Mouse (Mus musculus): ENCODE results near the gene Ddx19b. TPM values are rescaled to one million over a fixed set of nuclear protein-coding genes. Genes with fewer than 3 reads are reported as not detected.
A peak's percentile ranks its signal among the peaks of the same experiment; 100 is the strongest.
"Not testable (repeated sequence)": the region's sequence is repeated elsewhere in the genome, so short reads cannot be mapped to it uniquely, and the experiment has no call there.

The Ddx19b gene
- polyA plus RNA-seq, 1 experiment from 2014 or later = 5.5 TPM

DNA sequence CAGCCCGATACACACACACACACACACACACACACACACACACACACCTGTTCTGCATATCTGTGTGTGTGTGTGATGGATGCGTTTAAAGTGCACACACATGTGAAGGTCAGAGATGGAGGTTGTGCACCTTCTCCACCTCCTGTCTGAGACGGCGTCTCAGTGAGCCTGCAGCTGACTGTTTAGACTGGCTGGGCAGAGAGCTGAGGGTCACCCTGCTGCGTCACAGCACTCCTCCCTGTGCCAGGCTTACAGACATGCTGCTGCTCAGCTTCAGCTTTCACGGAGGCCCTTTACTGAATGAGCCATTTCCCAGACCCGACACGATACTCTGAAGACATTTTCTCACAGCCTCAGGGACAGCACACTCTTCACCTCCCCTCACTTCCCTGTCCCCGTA lies 41.5 kb downstream of the Ddx19b start:
- WGBS = 89% methylated on average over 9 of the region's 9 CpGs
- H3K4me3 ChIP-seq (ENCODE audit: low read depth, low read length) = no peak overlapping the region
- no peak overlapping the region for H3K27ac ChIP-seq (replicated peaks; ENCODE audit: low read depth, low read length)
- no peak overlapping the region for H3K4me2 ChIP-seq (ENCODE audit: low read depth, low read length)
- H3K9ac ChIP-seq (ENCODE audit: low read depth, low read length) = no peak overlapping the region
- no peaks in the 10 kb centered on the region for H3K4me1 ChIP-seq (ENCODE audit: control insufficient read depth, insufficient read depth, low read length)
- no peaks in the 10 kb centered on the region for H3K9me3 ChIP-seq (ENCODE audit: control insufficient read depth, low read length)
- ATAC-seq (ENCODE audit: low read depth) (no peak), DNase-seq (ENCODE audit: low spot score) (no peak)
- H3K36me3 ChIP-seq (ENCODE audit: control insufficient read depth, insufficient read depth, low read length) = peaks cover 80% of the 10 kb centered on the region
- no peaks in the 10 kb centered on the region for H3K27me3 ChIP-seq (replicated peaks; ENCODE audit: control insufficient read depth, insufficient read depth, low read length)

- Histone ChIP-seq H3K36me3 (ENCODE audit: control insufficient read depth, insufficient read depth, low read length) (peaks cover 90% of the 10 kb centered on the region), H3K9ac (ENCODE audit: low read depth, low read length) (no peak overlapping the region), H3K4me2 (ENCODE audit: low read depth, low read length) (no peak overlapping the region), H3K27me3 (replicated peaks; ENCODE audit: control insufficient read depth, insufficient read depth, low read length) (no peaks in the 10 kb centered on the region), H3K27ac (replicated peaks; ENCODE audit: low read depth, low read length) (no peak overlapping the region), H3K9me3 (ENCODE audit: control insufficient read depth, low read length) (no peaks in the 10 kb centered on the region), H3K4me3 (ENCODE audit: low read depth, low read length) (no peak overlapping the region), H3K4me1 (ENCODE audit: control insufficient read depth, insufficient read depth, low read length) (no peaks in the 10 kb centered on the region)
- ATAC-seq (ENCODE audit: low read depth) = no peak
- no peak for DNase-seq (ENCODE audit: low spot score)
- whole genome bisulfite sequencing = 74% methylated on average over 8 of the region's 8 CpGs
Observed at GRCm38 (mm10) chr8:110987805-110988744, 43.5 kb downstream of the Ddx19b start.

GRCm38 (mm10) chr8:110981304-110981703 lies 50.2 kb downstream of the Ddx19b start:
- 90% methylated on average over 2 of the region's 2 CpGs for WGBS
- H3K9me3 ChIP-seq (ENCODE audit: control insufficient read depth, low read length) = no peaks in the 10 kb centered on the region
- ATAC-seq (ENCODE audit: low read depth) (no peak), DNase-seq (ENCODE audit: low spot score) (no peak)
- H3K4me1 ChIP-seq (ENCODE audit: control insufficient read depth, insufficient read depth, low read length) = no peaks in the 10 kb centered on the region
- H3K27me3 ChIP-seq (replicated peaks; ENCODE audit: control insufficient read depth, insufficient read depth, low read length) = no peaks in the 10 kb centered on the region
- H3K27ac ChIP-seq (replicated peaks; ENCODE audit: low read depth, low read length) = no peak overlapping the region
- peaks cover 82% of the 10 kb centered on the region for H3K36me3 ChIP-seq (ENCODE audit: control insufficient read depth, insufficient read depth, low read length)
- H3K4me3 ChIP-seq (ENCODE audit: low read depth, low read length) = no peak overlapping the region
- no peak overlapping the region for H3K9ac ChIP-seq (ENCODE audit: low read depth, low read length)
- H3K4me2 ChIP-seq (ENCODE audit: low read depth, low read length) = no peak overlapping the region

DNA sequence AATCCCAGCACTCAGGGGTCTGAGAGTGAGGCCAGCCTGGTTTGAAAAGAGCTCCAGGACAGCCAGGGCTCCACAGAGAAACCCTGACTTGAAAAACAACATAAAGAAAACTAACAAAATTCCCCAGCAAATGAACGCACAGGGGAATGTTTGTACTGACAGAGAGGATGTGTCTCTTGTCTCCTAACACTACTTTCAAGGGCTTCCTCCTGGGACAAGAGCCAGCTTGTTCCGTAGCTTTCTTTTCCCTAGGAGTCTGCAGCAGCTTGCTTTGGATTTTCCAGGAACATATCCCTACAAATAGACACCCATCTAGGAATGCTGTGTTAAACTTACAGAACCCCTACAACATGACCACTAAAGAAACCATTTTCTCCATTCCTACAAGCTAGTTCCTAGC lies 53.6 kb downstream of the Ddx19b start:
- not testable (repeated sequence) for H3K27me3 ChIP-seq (replicated peaks; ENCODE audit: control insufficient read depth, insufficient read depth, low read length); H3K4me1 ChIP-seq (ENCODE audit: control insufficient read depth, insufficient read depth, low read length); H3K27ac ChIP-seq (replicated peaks; ENCODE audit: low read depth, low read length); H3K9me3 ChIP-seq (ENCODE audit: control insufficient read depth, low read length); H3K4me2 ChIP-seq (ENCODE audit: low read depth, low read length); ATAC-seq (ENCODE audit: low read depth); DNase-seq (ENCODE audit: low spot score); H3K9ac ChIP-seq (ENCODE audit: low read depth, low read length); H3K4me3 ChIP-seq (ENCODE audit: low read depth, low read length)
- 81% methylated on average over 2 of the region's 2 CpGs for WGBS
- peaks cover 75% of the 10 kb centered on the region for H3K36me3 ChIP-seq (ENCODE audit: control insufficient read depth, insufficient read depth, low read length)

- WGBS = 98% methylated on average over 5 of the region's 8 CpGs
- H3K9me3 ChIP-seq (ENCODE audit: control insufficient read depth, low read length); DNase-seq (ENCODE audit: low spot score); H3K9ac ChIP-seq (ENCODE audit: low read depth, low read length); H3K4me2 ChIP-seq (ENCODE audit: low read depth, low read length); H3K27ac ChIP-seq (replicated peaks; ENCODE audit: low read depth, low read length); H3K27me3 ChIP-seq (replicated peaks; ENCODE audit: control insufficient read depth, insufficient read depth, low read length); ATAC-seq (ENCODE audit: low read depth); H3K4me3 ChIP-seq (ENCODE audit: low read depth, low read length); H3K4me1 ChIP-seq (ENCODE audit: control insufficient read depth, insufficient read depth, low read length): not testable (repeated sequence)
- peaks cover 75% of the 10 kb centered on the region for H3K36me3 ChIP-seq (ENCODE audit: control insufficient read depth, insufficient read depth, low read length)
Observed at GRCm38 (mm10) chr8:110976532-110976931, 55.0 kb downstream of the Ddx19b start.

DNA sequence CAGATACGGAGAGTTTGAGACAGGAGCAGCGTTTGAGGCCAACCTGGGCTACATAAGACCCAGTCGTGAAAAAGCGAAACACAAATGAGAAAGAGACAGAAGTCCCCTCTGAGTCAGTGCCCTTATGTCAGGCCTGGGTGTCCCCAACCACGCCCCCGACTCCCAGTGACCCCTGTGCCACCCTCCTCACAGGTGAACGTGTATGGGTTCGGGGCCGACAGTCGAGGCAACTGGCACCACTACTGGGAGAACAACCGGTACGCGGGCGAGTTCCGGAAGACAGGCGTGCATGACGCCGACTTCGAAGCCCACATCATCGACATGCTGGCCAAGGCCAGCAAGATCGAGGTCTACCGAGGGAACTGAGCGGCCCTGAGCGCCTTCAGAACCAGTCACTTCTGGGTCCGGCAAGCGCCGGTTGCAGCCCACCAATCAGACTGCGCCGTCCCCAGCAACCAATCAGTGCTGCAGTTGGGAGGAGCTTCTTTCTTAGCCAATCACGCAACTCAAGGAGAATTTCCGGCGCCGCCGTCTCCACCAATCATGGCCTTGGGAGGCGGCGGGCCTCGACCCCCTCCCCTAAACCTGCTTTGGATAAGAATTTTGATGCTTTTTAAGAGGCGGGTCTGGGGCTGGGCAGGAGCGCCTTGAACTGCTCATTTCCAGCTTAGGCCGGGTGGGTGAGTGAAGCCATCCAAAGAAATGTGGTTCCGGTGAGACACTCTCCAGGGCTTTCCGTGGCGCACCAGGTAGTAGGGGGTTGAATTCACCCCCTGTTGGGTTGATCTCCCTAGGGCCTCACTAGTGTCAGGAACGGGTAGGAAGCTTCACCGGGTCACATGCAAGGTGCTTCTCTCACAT lies 61.4 kb downstream of the Ddx19b start:
- Histone ChIP-seq H3K36me3 (ENCODE audit: control insufficient read depth, insufficient read depth, low read length) (peaks cover 57% of the 10 kb centered on the region), H3K27ac (replicated peaks; ENCODE audit: low read depth, low read length) (no peak overlapping the region; the same call in 1 of the 2 replicates), H3K9me3 (ENCODE audit: control insufficient read depth, low read length) (no peaks in the 10 kb centered on the region), H3K9ac (ENCODE audit: low read depth, low read length) (peak overlapping the region; percentile 65), H3K4me1 (ENCODE audit: control insufficient read depth, insufficient read depth, low read length) (no peaks in the 10 kb centered on the region), H3K27me3 (replicated peaks; ENCODE audit: control insufficient read depth, insufficient read depth, low read length) (no peaks in the 10 kb centered on the region), H3K4me2 (ENCODE audit: low read depth, low read length) (peak overlapping the region; percentile 76), H3K4me3 (ENCODE audit: low read depth, low read length) (peak overlapping the region; percentile 43)
- peak; percentile 96 for ATAC-seq (ENCODE audit: low read depth)
- DNase-seq (ENCODE audit: low spot score) = peak; percentile 97
- 7% methylated on average over 43 of the region's 45 CpGs for WGBS

GRCm38 (mm10) chr8:110967326-110967725 lies 64.2 kb downstream of the Ddx19b start:
- Histone ChIP-seq H3K4me2 (ENCODE audit: low read depth, low read length) (no peak overlapping the region), H3K9me3 (ENCODE audit: control insufficient read depth, low read length) (no peaks in the 10 kb centered on the region), H3K36me3 (ENCODE audit: control insufficient read depth, insufficient read depth, low read length) (peaks cover 50% of the 10 kb centered on the region), H3K27ac (replicated peaks; ENCODE audit: low read depth, low read length) (no peak overlapping the region), H3K4me1 (ENCODE audit: control insufficient read depth, insufficient read depth, low read length) (no peaks in the 10 kb centered on the region), H3K27me3 (replicated peaks; ENCODE audit: control insufficient read depth, insufficient read depth, low read length) (no peaks in the 10 kb centered on the region), H3K9ac (ENCODE audit: low read depth, low read length) (no peak overlapping the region), H3K4me3 (ENCODE audit: low read depth, low read length) (no peak overlapping the region)
- ATAC-seq (ENCODE audit: low read depth) (no peak), DNase-seq (ENCODE audit: low spot score) (no peak)
- WGBS = 79% methylated on average over 9 of the region's 9 CpGs

- ATAC-seq (ENCODE audit: low read depth) (no peak), DNase-seq (ENCODE audit: low spot score) (no peak)
- H3K27ac ChIP-seq (replicated peaks; ENCODE audit: low read depth, low read length) = no peak overlapping the region
- H3K9ac ChIP-seq (ENCODE audit: low read depth, low read length) = no peak overlapping the region
- H3K27me3 ChIP-seq (replicated peaks; ENCODE audit: control insufficient read depth, insufficient read depth, low read length) = no peaks in the 10 kb centered on the region
- no peaks in the 10 kb centered on the region for H3K4me1 ChIP-seq (ENCODE audit: control insufficient read depth, insufficient read depth, low read length)
- no peak overlapping the region for H3K4me3 ChIP-seq (ENCODE audit: low read depth, low read length)
- H3K9me3 ChIP-seq (ENCODE audit: control insufficient read depth, low read length) = no peaks in the 10 kb centered on the region
- H3K4me2 ChIP-seq (ENCODE audit: low read depth, low read length) = no peak overlapping the region
- 89% methylated on average over 8 of the region's 8 CpGs for WGBS
- peaks cover 50% of the 10 kb centered on the region for H3K36me3 ChIP-seq (ENCODE audit: control insufficient read depth, insufficient read depth, low read length)
Observed at GRCm38 (mm10) chr8:110966586-110966985, 65.0 kb downstream of the Ddx19b start.

All from embryonic facial prominence, embryonic 14.5 days (tissue).